Mouse (Mus musculus): Measurements from ENCODE around the gene Syn1. TPM values are rescaled to one million over a fixed set of nuclear protein-coding genes. Genes with fewer than 3 reads are reported as not detected.
A peak's percentile ranks its signal among the peaks of the same experiment; 100 is the strongest.

Syn1 gene
- total RNA-seq, 2 experiments from 2014 or later: 444 to 469 TPM

DNA sequence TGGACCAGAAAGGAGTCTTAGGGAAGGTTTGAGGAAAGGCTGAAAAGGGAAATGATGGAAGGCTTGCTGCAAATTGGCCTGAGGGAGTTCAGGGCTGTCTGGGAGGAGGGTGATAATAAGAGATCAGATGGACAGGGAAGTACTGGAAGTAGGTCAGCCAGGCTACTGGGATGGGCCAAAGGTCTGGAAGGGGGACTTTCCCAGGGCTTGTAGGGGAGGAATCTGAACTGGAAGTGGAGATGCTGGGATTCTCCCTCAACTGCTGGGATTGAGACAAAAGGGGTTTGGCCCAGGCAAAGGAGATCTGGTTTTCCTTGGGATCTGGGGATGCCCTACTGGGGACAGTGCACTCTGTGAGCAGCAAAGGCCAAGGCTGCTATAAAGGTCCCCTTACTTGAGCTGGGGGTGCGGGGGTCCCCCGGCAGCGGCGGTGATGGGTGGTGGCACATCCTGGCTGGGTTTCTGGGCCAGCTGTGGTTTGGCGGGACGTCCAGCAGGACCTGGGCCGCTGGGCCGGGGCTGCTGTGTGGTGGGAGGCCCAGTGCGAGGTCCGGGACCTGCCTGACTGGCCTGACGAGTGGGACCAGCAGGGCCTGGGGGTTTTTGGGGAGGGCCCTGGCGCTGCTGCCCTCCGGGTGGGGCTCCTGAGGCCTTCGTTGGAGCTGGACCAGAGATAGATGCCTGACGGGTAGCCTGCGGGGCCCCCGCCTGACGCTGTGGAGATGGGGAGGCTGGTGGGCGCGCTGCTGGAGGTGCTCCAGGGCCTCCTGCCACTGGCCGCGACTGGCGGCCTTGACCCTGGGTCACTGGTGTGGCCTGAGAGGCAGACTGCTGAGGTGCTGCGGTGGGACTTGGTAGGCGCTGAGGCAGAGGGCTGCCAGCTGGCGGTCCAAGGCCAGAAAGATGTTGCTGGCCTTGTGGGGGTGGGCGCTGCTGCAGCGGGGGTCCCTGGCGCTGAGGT lies 58.4 kb downstream of the Syn1 start:
- DNase-seq: no peak

DNA sequence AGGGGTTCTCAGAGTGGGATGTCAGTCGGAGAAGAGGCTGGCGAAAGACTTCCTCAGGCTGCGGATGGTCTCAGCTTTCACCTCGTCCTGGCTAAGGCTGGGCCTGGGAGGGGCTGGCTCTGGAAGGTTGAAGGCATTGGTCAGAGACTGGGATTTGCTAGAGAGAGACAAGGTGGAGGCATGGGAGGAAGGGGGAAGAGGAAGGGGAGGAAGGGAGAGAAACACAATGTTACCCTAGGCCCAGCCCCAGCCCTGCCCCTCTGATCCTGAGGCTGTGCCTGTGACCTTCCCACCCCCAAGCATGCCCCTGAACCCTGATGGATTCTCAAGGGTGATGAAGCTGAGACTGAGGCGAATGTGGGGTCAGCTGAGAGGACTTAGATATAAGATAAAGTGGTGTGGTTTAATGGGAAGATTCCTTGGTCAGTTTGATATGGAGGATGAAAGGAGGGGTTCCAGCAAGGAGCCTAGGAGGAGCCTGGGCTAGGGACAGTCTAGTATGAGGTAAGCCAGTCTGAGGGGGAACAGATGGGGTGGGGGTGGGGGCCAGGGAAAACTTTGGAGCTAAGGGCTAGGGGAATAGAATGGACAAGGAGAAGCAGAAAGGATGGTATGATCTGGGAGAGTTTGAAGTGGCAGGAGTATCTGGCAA lies 59.2 kb downstream of the Syn1 start:
- no peak for DNase-seq

DNA sequence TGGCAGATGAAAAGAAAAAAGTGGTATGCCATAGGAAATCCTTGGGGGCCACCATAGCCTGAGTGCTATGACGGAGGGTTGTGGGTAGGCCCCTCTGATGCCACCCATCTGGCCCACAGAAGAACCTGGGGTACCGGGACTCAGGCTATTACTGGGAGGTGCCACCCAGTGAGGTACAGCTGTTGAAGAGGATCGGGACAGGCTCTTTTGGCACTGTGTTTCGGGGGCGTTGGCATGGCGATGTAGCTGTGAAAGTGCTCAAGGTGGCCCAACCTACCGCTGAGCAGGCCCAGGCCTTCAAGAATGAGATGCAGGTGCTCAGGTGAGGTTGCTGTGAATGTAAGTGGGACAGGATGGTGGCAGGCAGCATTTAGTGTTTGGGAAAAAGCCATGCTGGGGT lies 67.0 kb downstream of the Syn1 start:
- DNase-seq: no peak

DNA sequence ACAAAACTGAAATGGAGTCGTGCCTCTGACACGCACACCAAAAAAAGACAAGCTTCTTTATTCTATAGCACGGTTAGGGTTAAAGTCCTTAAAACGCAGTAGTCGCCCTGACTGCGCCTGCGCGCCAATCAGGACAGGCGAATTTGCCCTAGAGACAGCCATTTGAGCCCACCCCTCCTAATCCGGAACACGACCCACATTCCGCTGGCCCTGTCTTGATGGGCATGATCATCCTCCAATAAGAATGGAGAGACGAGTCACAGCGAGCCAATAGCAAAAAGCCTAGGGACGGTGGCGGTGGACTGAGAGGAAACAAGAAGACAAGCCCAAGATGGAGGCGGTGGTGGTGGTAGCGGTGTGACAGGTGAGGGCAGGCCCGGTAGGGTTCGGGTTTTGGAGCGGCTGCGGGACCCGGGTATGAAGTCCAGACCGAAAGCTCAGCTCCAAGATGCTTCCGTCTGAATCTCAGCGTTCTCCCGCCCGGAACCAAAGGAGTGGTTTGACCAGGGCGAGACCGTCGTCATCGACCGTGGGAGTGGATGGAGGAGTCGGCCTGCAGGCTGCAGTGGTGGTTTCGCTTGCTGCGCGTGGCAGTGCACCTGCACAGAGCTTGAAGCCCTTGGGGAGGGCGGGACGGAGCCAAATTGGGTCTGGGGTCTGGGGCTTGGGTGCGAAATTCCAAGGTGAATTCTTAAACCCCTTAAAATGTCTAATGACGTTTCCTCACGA lies 72.4 kb downstream of the Syn1 start:
- peak; percentile 86 to 87 for DNase-seq

DNA sequence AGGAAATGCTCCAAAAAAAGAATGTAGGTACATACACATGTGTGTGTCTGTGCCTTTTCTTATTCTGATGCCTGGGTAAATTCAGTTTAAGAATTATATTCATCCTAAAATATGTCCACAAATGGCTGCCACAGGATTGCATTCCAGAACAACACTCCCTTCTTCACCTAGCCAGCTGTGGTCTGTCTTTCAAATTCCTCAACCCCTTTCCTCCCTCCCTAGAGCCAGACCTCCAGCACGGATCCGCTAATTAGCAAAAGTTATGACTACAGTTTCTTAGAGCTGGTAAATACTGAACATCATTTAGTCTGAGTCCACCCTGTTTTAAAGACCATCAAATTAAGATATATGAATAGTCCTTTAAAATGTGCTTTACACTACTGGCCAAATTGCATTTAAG lies 73.0 kb downstream of the Syn1 start:
- DNase-seq: no peak

DNA sequence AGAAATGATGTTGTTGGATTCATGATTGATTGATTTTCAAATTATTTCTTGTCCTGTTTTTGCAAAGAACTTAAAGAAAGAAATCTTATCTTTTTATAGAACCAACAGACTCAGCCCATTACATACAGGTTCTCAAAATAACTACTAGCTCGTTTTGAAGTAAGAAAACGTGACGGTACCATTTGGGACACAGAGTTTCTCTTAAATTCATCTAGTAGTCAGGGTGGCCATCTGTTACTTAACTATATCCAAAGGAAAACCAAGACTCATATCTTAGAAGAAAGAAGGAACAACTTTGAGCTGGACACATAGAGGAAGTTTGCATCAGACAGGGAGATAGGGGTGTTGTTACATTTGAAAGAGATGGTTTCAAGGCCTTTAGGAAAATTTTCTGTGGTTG lies 73.6 kb downstream of the Syn1 start:
- no peak for DNase-seq

DNA sequence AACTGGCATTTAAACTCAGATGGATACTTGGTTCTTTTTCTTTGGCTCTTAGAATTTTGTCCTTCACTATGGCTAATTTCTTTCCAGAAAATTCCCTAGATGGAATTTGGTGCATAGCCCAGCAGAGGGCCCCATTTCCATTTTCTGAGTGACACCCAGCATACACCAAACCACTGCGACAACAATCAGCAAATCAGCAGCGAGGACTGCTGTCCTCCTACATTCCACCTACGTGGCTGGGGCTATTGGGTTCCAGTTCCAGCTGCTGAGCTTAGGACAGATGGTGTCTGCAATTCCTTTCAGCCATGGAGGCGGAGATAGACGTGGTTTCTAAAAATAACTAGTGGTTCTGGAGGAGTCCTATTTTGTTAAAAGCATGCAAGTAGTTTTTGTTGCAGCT lies 91.9 kb downstream of the Syn1 start:
- peak; percentile 49 to 50 for DNase-seq

DNA sequence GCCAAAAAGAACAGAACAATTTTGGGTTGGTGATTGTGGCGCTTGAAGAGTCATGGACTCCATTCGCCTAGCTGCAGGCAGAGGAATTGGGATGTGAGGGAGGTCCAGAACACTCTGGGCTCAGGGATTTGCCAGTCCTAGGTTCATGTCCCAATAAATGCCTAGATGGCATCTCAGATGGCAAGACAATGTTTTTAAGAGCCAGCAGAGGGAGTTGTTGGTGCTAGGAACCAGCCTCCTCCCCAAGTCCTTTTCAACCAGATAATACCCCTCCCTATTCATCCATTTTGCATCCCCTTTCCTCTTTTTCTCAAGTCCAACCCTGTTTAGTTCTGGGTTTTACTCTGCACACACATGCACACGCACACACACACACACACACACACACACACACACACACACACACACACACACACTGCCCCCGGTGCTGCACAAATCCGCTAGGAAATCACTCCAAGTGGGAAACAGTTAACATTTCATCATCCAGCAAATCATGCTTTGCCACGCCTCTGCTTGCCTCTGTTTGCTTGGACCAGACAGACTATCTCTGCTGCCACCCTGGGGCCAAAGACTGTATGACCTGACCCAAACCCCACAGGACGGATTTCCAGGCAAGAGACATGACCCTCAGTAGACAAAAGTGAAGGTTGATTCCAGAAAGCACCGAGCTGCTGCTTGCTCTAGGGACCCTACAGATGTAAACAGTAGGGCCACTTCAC lies 100.9 kb downstream of the Syn1 start:
- DNase-seq: peak; percentile 24 to 37

DNA sequence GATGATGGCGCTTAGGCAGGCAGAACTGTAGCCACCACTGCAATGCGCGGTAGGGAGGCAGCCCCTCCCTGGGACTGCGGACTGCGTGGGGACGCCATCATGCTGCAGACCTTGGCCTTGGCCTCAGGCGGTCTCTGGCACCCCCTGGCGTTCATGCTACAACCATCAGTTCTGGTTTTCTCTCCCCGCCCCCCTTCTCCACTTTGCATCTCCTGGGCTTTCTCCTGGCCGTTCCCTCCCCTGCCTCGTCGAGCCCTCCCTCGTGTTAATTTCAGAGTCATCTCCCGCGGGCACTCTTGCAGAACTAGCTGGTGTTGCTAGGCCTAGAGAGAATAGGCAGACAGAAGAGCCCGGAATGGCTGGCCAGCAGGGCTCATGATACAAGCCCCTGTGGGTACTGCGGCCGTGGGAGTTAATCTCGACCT lies 101.6 kb downstream of the Syn1 start:
- DNase-seq: peak; percentile 67 to 73

DNA sequence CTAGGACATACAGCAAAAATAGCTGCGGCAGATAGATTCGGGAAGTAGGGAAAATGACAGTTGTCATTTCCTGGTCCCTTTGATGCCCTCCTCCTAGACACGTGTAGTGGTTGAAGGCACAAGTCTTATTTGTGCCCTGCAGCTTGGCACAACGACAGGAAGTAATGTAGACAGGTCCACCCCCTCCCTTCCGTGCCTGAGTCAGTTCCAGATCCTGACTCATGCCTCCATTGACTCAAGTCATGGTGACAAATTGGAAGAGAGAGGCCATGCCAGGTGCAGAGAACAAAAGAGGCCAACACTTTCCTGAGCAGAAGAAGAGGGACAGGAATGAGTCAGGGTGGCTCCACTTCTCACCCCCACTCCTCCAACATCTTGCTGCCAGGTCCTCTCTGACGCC lies 103.8 kb downstream of the Syn1 start:
- no peak for DNase-seq

Small RNA genes lying within 50 kb of the gene (microRNA-seq; reads per million reads assigned to microRNA genes)
- 0 to 0.21 reads per million in 2 experiments for gene Gm24824
- 6.6 to 8.7 reads per million in 2 experiments for gene Mir5617

Other genes starting within 250 kb of the Syn1 start
- 100 to 1,000 TPM; 224 to 227 TPM for gene Cdk16, start 233.1 kb downstream of the Syn1 start, total RNA-seq (2021)
- gene Usp11, start 217.1 kb downstream of the Syn1 start, total RNA-seq (2021): 100 to 1,000 TPM; 111 to 113 TPM
- gene Araf, start 123.2 kb downstream of the Syn1 start, total RNA-seq (2021): 100 to 1,000 TPM; 186 to 190 TPM
- gene Timp1, start 50.8 kb downstream of the Syn1 start, total RNA-seq (2021): under 1 TPM; 0.42 to 0.63 TPM
- 10 to 100 TPM; 15.0 to 22.8 TPM for gene Cfp, start 10.6 kb upstream of the Syn1 start, total RNA-seq (2021)
- 10 to 100 TPM; 90.7 to 95.4 TPM for gene Elk1, start 29.6 kb upstream of the Syn1 start, total RNA-seq (2021)
- 10 to 100 TPM; 11.5 to 12.2 TPM for gene Uxt, start 41.0 kb upstream of the Syn1 start, total RNA-seq (2021)
- 10 to 100 TPM; 10.2 to 13.5 TPM for gene Zfp182, start 141.3 kb upstream of the Syn1 start, total RNA-seq (2021)
- not detected for gene Spaca5, start 147.4 kb upstream of the Syn1 start, total RNA-seq (2021)
- 1 to 10 TPM; 3.0 to 3.8 TPM for gene Zfp300, start 168.5 kb upstream of the Syn1 start, total RNA-seq (2021)
- not detected for gene Ssxa1, start 194.8 kb upstream of the Syn1 start, total RNA-seq (2021)